ENCODE assay signal across 20 mouse cellular contexts in the genomic region with DNA sequence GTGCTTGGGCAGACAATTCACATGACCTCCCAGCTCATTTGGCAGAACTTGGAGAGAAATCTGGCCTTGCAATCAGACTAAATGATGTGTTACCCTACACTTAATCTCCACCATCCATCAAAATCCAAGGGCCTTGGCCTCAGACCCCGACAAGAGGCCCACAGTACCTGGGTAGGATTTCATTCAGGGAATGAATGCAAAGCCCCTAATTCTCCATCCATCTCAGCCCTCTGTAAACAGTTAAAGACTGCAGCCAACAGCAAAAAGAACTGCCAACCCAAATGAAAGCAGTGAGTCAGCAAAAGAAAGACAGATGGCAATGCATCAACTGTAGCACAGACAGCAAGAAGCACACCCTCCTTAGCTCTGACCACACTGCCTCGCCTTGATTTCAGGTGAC.
"Had no signal": no experiment of that assay in that cellular context is flagged by ENCODE, and none has a peak within 500 bp of the region (broad histone marks: within the 10 kb centered on the region; RNA-seq: fewer than 3 reads in every experiment).

No protein-coding gene starts in this region.

- H3K36me3 ChIP-seq: limb, embryonic 12.5 days; liver, embryonic 15.5 days; midbrain, embryonic 15.5 days; neural tube, embryonic 12.5 days; stomach, embryonic 15.5 days had no signal

- H3K27ac ChIP-seq: liver, embryonic 15.5 days; macrophage; midbrain, embryonic 15.5 days; neural tube, embryonic 12.5 days; stomach, embryonic 15.5 days had no signal

- H3K4me2 ChIP-seq: limb, embryonic 12.5 days; liver, embryonic 11.5 days; liver, embryonic 15.5 days; midbrain, embryonic 11.5 days; midbrain, embryonic 15.5 days; neural tube, embryonic 12.5 days; stomach, embryonic 15.5 days had no signal

- H3K9ac ChIP-seq: limb, embryonic 12.5 days; liver, embryonic 15.5 days; midbrain, embryonic 15.5 days; neural tube, embryonic 12.5 days; stomach, embryonic 15.5 days had no signal

- H3K4me1 ChIP-seq: liver, embryonic 15.5 days; midbrain, embryonic 15.5 days; neural tube, embryonic 12.5 days; stomach, embryonic 15.5 days had no signal

- H3K27me3 ChIP-seq: midbrain, embryonic 15.5 days; neural tube, embryonic 12.5 days; stomach, embryonic 15.5 days had no signal

- DNase-seq: kidney, adult 8-10 months; kidney, postnatal 25 days; layer of hippocampus, adult 9-11 months; layer of hippocampus, postnatal 36 days; lung, adult 2 months; retina, postnatal 1 day; right cerebral cortex, postnatal 4 days; spleen, adult 18-20 months; thymus, adult 2 months; thymus, postnatal 25 days had no signal

- ATAC-seq: intestine, postnatal 0 days; midbrain, embryonic 15.5 days had no signal

- H3K4me3 ChIP-seq: limb, embryonic 12.5 days; liver, embryonic 15.5 days; megakaryocyte, embryonic 14.5 days; midbrain, embryonic 15.5 days; neural tube, embryonic 12.5 days; stomach, embryonic 15.5 days had no signal

- H3K9me3 ChIP-seq: limb, embryonic 12.5 days; liver, embryonic 15.5 days; megakaryocyte, embryonic 14.5 days; midbrain, embryonic 15.5 days; neural tube, embryonic 12.5 days; stomach, embryonic 15.5 days had no signal
